Mouse (Mus musculus) T-helper 17 cell (primary cell): Measurements from ENCODE around the gene Vipas39.

Experiments used
- in situ Hi-C, 2 experiments: fragments of 300-600 bp; cut with MboI, MseI; formaldehyde crosslinking; loops; 1 replicate in 1 of 2; 2 replicates in 1 of 2; pipeline ENCODE4 v1.15.1; 2025; ENCODE audit warnings: high pct_unique_total_duplicates in 2 of 2

The Vipas39 gene

DNA sequence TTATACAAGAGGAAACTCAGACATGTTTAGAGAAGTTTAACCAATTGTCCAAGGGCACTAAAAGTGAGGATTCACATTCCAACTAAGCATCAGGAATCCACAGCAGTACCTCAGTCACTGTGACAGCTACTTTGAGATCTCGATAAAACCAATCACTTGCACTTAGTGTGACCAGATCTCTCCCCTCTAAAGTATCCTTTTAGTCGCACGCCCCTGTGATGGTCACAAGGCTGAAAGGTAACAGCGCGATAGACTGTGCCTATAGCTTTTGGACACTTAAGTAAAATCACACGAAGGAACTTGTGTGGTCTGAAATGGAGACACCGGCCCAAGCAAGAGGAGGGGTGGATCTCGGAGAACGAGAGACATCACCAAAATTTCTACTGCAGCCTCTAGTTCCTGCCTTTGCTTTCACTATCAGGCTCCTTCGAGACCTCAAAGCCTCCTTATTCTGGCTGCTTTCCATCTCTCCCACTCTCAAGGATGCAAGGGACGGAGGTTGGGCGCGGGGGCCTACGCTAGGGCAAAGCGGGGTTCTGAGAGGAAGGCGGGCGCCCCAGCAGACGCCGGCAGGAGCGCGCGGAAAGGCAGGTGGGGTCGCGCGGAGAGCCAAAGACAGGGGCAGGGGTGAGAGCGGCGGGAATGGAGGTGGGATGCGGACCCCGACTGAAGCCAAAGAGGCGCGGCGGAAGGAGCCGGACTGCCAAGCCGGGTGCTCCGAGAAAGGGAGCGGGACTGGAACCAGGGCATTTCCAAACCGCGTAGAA is 66.7 kb downstream of the Vipas39 start, which contains the start of gene Samd15:
Gene Samd15 (plus strand): TSS at position 518 of the 767 bp plus-strand sequence.
- in situ Hi-C loops = no loop called here

DNA sequence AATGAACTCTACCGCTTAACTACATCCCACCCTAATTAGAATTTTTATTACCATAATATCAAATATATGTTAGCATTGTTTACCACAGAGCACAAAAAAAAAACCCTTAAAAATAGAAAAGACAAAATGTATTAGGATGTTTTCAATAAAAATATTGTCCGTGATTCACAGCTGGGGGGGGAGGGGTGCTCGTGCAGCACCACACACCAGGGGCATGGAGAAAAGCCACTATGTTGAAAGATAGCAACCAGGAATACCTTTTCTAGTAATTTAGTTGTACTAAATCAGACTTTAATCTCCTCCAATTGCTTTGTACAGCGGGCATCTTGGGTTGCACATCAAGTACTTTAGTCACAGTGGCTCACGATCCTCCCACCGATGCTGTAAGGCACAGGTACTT is 67.3 kb downstream of the Vipas39 start:
- in situ Hi-C loops = no loop called here

DNA sequence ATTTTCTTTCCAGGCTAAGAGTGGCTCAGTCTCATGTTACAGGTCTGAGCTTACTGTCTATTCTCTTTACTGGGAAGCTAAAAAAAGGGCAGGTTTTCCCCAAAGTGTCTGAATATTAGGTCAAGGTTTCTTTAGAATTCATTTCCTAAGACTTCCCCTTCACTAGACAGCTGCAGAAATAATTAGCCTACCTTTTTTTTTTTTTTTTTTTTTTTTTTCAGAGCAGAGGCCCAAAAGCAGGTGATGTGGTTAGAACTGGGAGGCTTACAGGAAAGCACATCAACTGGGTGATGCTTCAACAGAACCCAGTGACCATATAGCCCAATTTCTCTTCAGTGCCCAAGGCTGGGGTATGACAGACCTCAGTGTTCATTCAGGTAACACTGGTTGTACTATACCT is 69.7 kb downstream of the Vipas39 start:
- in situ Hi-C loops = no loop called here

DNA sequence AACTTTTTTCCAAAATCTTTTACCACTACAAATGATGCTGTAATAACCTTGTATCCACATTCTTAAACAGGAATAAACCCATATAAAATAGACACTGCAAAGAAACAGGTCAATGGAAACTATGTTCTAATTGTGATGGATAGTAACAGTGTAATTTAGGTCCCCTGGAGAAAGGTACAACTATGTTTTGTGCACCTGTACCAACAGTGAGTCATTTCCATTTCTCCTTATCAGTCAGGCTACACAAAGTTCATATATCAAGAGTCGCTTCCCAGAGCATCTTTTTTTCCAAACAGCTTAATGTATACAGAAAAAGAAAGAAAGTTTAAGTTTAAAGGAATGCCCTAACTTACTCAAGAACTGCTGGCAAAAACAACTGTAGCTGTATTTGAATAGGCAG is 71.0 kb downstream of the Vipas39 start:
- in situ Hi-C loops = no loop called here

DNA sequence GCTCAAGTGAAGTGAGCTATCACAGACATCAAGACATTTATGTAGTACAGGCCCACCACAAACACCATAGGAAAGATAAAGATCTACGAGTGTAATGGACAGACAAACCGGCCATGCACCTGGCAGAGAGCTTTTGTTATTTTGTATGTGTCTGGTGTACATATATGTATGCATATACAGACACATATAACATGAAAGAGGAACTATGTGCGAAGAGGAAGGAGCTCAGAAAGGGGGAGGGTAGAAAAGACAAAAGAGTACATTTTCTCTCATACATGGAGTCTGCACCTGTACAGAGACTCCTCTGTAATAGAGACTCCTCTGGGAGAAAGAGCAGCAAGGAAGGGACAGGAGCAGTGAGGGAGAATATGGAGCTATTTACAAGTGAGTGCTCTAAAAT is 73.0 kb downstream of the Vipas39 start:
- in situ Hi-C loops = no loop called here
